Mouse (Mus musculus) ES-CJ7 (cell line): ENCODE data around the gene Neb.

Experiments used
- DNase-seq: peaks from one replicate; pipeline ENCODE4 v3.0.0; 2011; ENCODE audit warnings: low read depth, low spot score

Neb gene

GRCm38 (mm10) chr2:52306635-52307034 is 71.6 kb downstream of the Neb start:
- no peak for DNase-seq

GRCm38 (mm10) chr2:52304554-52304953 is 73.7 kb downstream of the Neb start:
- DNase-seq = no peak

- DNase-seq = no peak
Measured at GRCm38 (mm10) chr2:52303405-52303804, 74.9 kb downstream of the Neb start.

- DNase-seq = no peak
Measured at GRCm38 (mm10) chr2:52297969-52298368, 80.3 kb downstream of the Neb start.

GRCm38 (mm10) chr2:52296779-52297178 is 81.5 kb downstream of the Neb start:
- DNase-seq = no peak

GRCm38 (mm10) chr2:52287436-52287835 is 90.8 kb downstream of the Neb start:
- no peak for DNase-seq

- DNase-seq = no peak
Measured at GRCm38 (mm10) chr2:52286421-52286820, 91.9 kb downstream of the Neb start.

GRCm38 (mm10) chr2:52272146-52272545 is 106.1 kb downstream of the Neb start:
- DNase-seq = no peak

- no peak for DNase-seq
Measured at GRCm38 (mm10) chr2:52270911-52271310, 107.4 kb downstream of the Neb start.

GRCm38 (mm10) chr2:52262149-52262548 is 116.1 kb downstream of the Neb start:
- DNase-seq = peak; percentile 42

- no peak for DNase-seq
Measured at GRCm38 (mm10) chr2:52252037-52252436, 126.2 kb downstream of the Neb start.

GRCm38 (mm10) chr2:52248316-52248826 is 129.9 kb downstream of the Neb start:
- DNase-seq = no peak

GRCm38 (mm10) chr2:52245091-52245490 is 133.2 kb downstream of the Neb start:
- DNase-seq = no peak

GRCm38 (mm10) chr2:52242691-52243090 is 135.6 kb downstream of the Neb start:
- DNase-seq = no peak

GRCm38 (mm10) chr2:52237892-52238291 is 140.4 kb downstream of the Neb start:
- DNase-seq = no peak

GRCm38 (mm10) chr2:52227584-52227983 is 150.7 kb downstream of the Neb start:
- DNase-seq = peak; percentile 9

- DNase-seq = no peak
Measured at GRCm38 (mm10) chr2:52224366-52224765, 153.9 kb downstream of the Neb start.

GRCm38 (mm10) chr2:52220074-52220473 is 158.2 kb downstream of the Neb start:
- peak; percentile 51 for DNase-seq

GRCm38 (mm10) chr2:52215945-52216344 is 162.3 kb downstream of the Neb start:
- no peak for DNase-seq

- no peak for DNase-seq
Measured at GRCm38 (mm10) chr2:52212561-52212961, 165.7 kb downstream of the Neb start.

GRCm38 (mm10) chr2:52211358-52211899 is 166.8 kb downstream of the Neb start:
- no peak for DNase-seq

GRCm38 (mm10) chr2:52210685-52211084 is 167.6 kb downstream of the Neb start:
- DNase-seq = no peak

- no peak for DNase-seq
Measured at GRCm38 (mm10) chr2:52204992-52205391, 173.3 kb downstream of the Neb start.

- DNase-seq = no peak
Measured at GRCm38 (mm10) chr2:52193629-52194028, 184.6 kb downstream of the Neb start.
